Mouse (Mus musculus): ENCODE results near the gene Akap8l.

GRCm38 (mm10) chr17:32335869-32336268, 14.5 kb downstream of the Akap8l start:
- no peak for TF ChIP-seq GATA1 (IDR thresholded peaks at IDR 0.05; ENCODE audit: borderline replicate concordance, low read length)
- no peak for TF ChIP-seq CTCF (IDR thresholded peaks at IDR 0.05; ENCODE audit: low read depth, low read length)
- no peak for TF ChIP-seq POLR2AphosphoS5 (IDR thresholded peaks at IDR 0.05; ENCODE audit: insufficient replicate concordance, low read depth, low read length)
